Mouse (Mus musculus): ENCODE measurements around the gene Hspb6. TPM values are rescaled to one million over a fixed set of nuclear protein-coding genes. Genes with fewer than 3 reads are reported as not detected.

Gene Hspb6
- polyA plus RNA-seq, 1 experiment from 2014 or later, result 13.2 TPM

- Histone ChIP-seq H3K4me2 (no peak overlapping the region), H3K4me1 (replicated peaks) (peaks cover 9% of the 10 kb centered on the region), H3K4me3 (no peak overlapping the region), H3K9me3 (no peaks in the 10 kb centered on the region), H3K36me3 (peaks cover 60% of the 10 kb centered on the region), H3K9ac (no peak overlapping the region), H3K27me3 (no peaks in the 10 kb centered on the region), H3K27ac (replicated peaks) (no peak overlapping the region)
- ATAC-seq (ENCODE audit: low FRiP score, low read depth), result no peak
- WGBS, result 92% methylated on average over 11 of the region's 11 CpGs
These were observed 15.6 kb downstream of the Hspb6 start for GRCm38 (mm10) chr7:30567555-30567954.

GRCm38 (mm10) chr7:30572389-30572788 lies 20.4 kb downstream of the Hspb6 start:
- Histone ChIP-seq H3K4me1 (replicated peaks) (no peaks in the 10 kb centered on the region), H3K27ac (replicated peaks) (no peak overlapping the region), H3K36me3 (peaks cover 96% of the 10 kb centered on the region), H3K4me3 (no peak overlapping the region), H3K9me3 (no peaks in the 10 kb centered on the region), H3K9ac (no peak overlapping the region), H3K27me3 (no peaks in the 10 kb centered on the region), H3K4me2 (no peak overlapping the region)
- ATAC-seq (ENCODE audit: low FRiP score, low read depth), result no peak
- WGBS, result 97% methylated on average over 5 of the region's 5 CpGs

DNA sequence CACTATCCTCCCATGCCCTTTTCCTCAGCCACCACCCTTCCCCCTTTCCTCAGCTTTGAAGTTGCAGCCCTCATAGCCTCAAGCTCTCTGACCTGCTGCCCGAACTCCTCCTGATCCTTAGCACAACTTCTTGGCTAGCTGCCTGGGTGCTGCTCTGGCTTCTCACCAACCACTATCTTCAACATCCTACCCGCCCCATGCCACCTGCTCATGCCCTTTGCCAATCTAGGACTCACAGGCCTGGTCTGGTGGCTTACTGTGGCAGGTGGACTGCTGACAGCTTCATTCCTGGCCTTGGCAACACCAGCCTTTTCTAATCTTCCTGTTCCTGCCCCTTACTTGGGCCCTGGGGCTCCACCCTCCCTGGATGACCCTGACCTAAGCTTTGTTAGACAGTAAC lies 21.0 kb downstream of the Hspb6 start:
- Histone ChIP-seq H3K27ac (replicated peaks) (no peak overlapping the region), H3K4me1 (replicated peaks) (no peaks in the 10 kb centered on the region), H3K36me3 (peaks cover 99% of the 10 kb centered on the region), H3K27me3 (no peaks in the 10 kb centered on the region), H3K4me2 (no peak overlapping the region), H3K4me3 (no peak overlapping the region), H3K9ac (no peak overlapping the region), H3K9me3 (no peaks in the 10 kb centered on the region)
- no peak for ATAC-seq (ENCODE audit: low FRiP score, low read depth)
- WGBS, result 81% methylated on average over 2 of the region's 2 CpGs

- Histone ChIP-seq H3K9ac (no peak overlapping the region), H3K36me3 (peaks cover 96% of the 10 kb centered on the region), H3K27ac (replicated peaks) (no peak overlapping the region), H3K4me1 (replicated peaks) (no peaks in the 10 kb centered on the region), H3K9me3 (no peaks in the 10 kb centered on the region), H3K4me2 (no peak overlapping the region), H3K4me3 (no peak overlapping the region), H3K27me3 (no peaks in the 10 kb centered on the region)
- ATAC-seq (ENCODE audit: low FRiP score, low read depth), result no peak
- WGBS, result 94% methylated on average over 8 of the region's 8 CpGs
These were observed 28.0 kb downstream of the Hspb6 start for GRCm38 (mm10) chr7:30579950-30580349.

- Histone ChIP-seq H3K4me3 (no peak overlapping the region), H3K4me2 (no peak overlapping the region), H3K27ac (replicated peaks) (no peak overlapping the region), H3K27me3 (no peaks in the 10 kb centered on the region), H3K4me1 (replicated peaks) (peaks cover 6% of the 10 kb centered on the region), H3K36me3 (peaks cover 93% of the 10 kb centered on the region), H3K9ac (no peak overlapping the region), H3K9me3 (no peaks in the 10 kb centered on the region)
- no peak for ATAC-seq (ENCODE audit: low FRiP score, low read depth)
- WGBS, result 97% methylated on average over 16 of the region's 16 CpGs
These were observed 29.6 kb downstream of the Hspb6 start for GRCm38 (mm10) chr7:30581547-30581946.

DNA sequence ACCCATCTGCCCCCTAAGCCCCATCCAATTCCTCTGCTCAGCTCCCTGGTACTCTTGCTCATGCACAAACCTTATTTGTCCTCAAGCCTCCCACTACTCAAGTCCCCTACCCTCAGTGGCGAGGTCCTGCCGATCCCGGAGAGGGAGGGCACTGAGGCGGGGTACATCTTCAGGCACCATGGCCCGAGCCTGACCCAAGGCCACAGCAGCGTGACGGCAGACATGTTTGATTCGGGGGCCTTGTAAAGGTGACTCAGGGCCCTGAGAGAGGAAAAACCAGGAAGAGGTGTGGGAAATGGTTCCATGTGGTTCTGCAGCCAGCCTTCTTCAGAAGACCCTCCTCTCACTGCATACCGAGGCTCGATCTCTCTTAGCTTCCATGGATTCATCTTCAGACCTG lies 32.4 kb downstream of the Hspb6 start:
- H3K27me3 ChIP-seq, result no peaks in the 10 kb centered on the region
- H3K4me2 ChIP-seq, result no peak overlapping the region
- no peaks in the 10 kb centered on the region for H3K9me3 ChIP-seq
- WGBS, result 93% methylated on average over 10 of the region's 10 CpGs
- H3K36me3 ChIP-seq, result peaks cover 68% of the 10 kb centered on the region
- no peak overlapping the region for H3K4me3 ChIP-seq
- no peak overlapping the region for H3K27ac ChIP-seq (replicated peaks)
- H3K9ac ChIP-seq, result no peak overlapping the region
- ATAC-seq (ENCODE audit: low FRiP score, low read depth), result no peak
- peaks cover 19% of the 10 kb centered on the region for H3K4me1 ChIP-seq (replicated peaks)

GRCm38 (mm10) chr7:30585170-30585569 lies 33.2 kb downstream of the Hspb6 start:
- Histone ChIP-seq H3K4me2 (no peak overlapping the region), H3K36me3 (peaks cover 60% of the 10 kb centered on the region), H3K27ac (replicated peaks) (no peak overlapping the region), H3K4me3 (no peak overlapping the region), H3K4me1 (replicated peaks) (peaks cover 27% of the 10 kb centered on the region), H3K27me3 (no peaks in the 10 kb centered on the region), H3K9ac (no peak overlapping the region), H3K9me3 (no peaks in the 10 kb centered on the region)
- WGBS, result 92% methylated on average over 7 of the region's 7 CpGs
- no peak for ATAC-seq (ENCODE audit: low FRiP score, low read depth)

- Histone ChIP-seq H3K9me3 (no peaks in the 10 kb centered on the region), H3K4me2 (peak overlapping the region; percentile 92), H3K36me3 (peaks cover 48% of the 10 kb centered on the region), H3K4me1 (replicated peaks) (peaks cover 27% of the 10 kb centered on the region), H3K27me3 (no peaks in the 10 kb centered on the region), H3K4me3 (peak overlapping the region; percentile 70; the same call in 1 of the 2 replicates), H3K9ac (no peak overlapping the region), H3K27ac (replicated peaks) (no peak overlapping the region)
- 86% methylated on average over 28 of the region's 28 CpGs for WGBS
- no peak for ATAC-seq (ENCODE audit: low FRiP score, low read depth)
These were observed 34.6 kb downstream of the Hspb6 start for GRCm38 (mm10) chr7:30586455-30587020.

GRCm38 (mm10) chr7:30587842-30588667 lies 36.1 kb downstream of the Hspb6 start:
- Histone ChIP-seq H3K9ac (peak overlapping the region; percentile 97), H3K27ac (replicated peaks) (peak overlapping the region; percentile 92), H3K9me3 (no peaks in the 10 kb centered on the region), H3K27me3 (no peaks in the 10 kb centered on the region), H3K4me1 (replicated peaks) (peaks cover 27% of the 10 kb centered on the region), H3K4me2 (peak overlapping the region; percentile 92), H3K4me3 (peak overlapping the region; percentile 70), H3K36me3 (peaks cover 33% of the 10 kb centered on the region)
- under 1% methylated on average over 67 of the region's 67 CpGs for WGBS
- peak; percentile 35 for ATAC-seq (ENCODE audit: low FRiP score, low read depth)

- H3K36me3 ChIP-seq, result peaks cover 25% of the 10 kb centered on the region
- H3K4me3 ChIP-seq, result peak within 1 kb of the TSS; percentile 70
- peak within 1 kb of the TSS; percentile 92 for H3K4me2 ChIP-seq
- peak within 1 kb of the TSS; percentile 92 for H3K27ac ChIP-seq (replicated peaks)
- H3K9me3 ChIP-seq, result no peaks in the 10 kb centered on the region
- 1% methylated on average over 62 of the region's 68 CpGs for WGBS
- H3K9ac ChIP-seq, result peak within 1 kb of the TSS; percentile 97
- peaks cover 27% of the 10 kb centered on the region for H3K4me1 ChIP-seq (replicated peaks)
- no peaks in the 10 kb centered on the region for H3K27me3 ChIP-seq
- ATAC-seq (ENCODE audit: low FRiP score, low read depth), result peak; percentile 96
These were observed 36.9 kb downstream of the Hspb6 start, which contains the start of gene Kmt2b for GRCm38 (mm10) chr7:30588676-30589434. TSS of gene Kmt2b (minus strand) at chr7:30588726.

- Histone ChIP-seq H3K4me1 (replicated peaks) (peaks cover 27% of the 10 kb centered on the region), H3K4me2 (peak overlapping the region; percentile 92), H3K9me3 (no peaks in the 10 kb centered on the region), H3K4me3 (peak overlapping the region; percentile 70), H3K36me3 (peaks cover 17% of the 10 kb centered on the region; the same call in 1 of the 2 replicates), H3K27me3 (no peaks in the 10 kb centered on the region), H3K9ac (peak overlapping the region; percentile 97), H3K27ac (replicated peaks) (peak overlapping the region; percentile 92)
- 30% methylated on average over 40 of the region's 40 CpGs for WGBS
- peak; percentile 54 for ATAC-seq (ENCODE audit: low FRiP score, low read depth)
These were observed 37.7 kb downstream of the Hspb6 start for GRCm38 (mm10) chr7:30589435-30590301.
